Mouse (Mus musculus) olfactory bulb, adult 2 months (tissue): ENCODE measurements around the gene Golt1b. TPM values are rescaled to one million over a fixed set of nuclear protein-coding genes. Genes with fewer than 3 reads are reported as not detected.

ENCODE experiments used
- H3K27ac ChIP-seq: fragments of 200-500 bp; 2 replicates; pipeline ENCODE4 v1.5.1; 2012; ENCODE audit warnings: low read depth, low read length; ENCODE audit not compliant: insufficient read depth
- H3K4me1 ChIP-seq: fragments of 200-500 bp; 2 replicates; pipeline ENCODE4 v1.6.1; 2012; ENCODE audit warnings: low read length; ENCODE audit not compliant: control insufficient read depth, insufficient read depth
- H3K4me3 ChIP-seq: fragments of 200-500 bp; 2 replicates; pipeline ENCODE4 v1.5.1; 2012; ENCODE audit warnings: mild to moderate bottlenecking, low read depth, low read length, moderate library complexity; ENCODE audit not compliant: insufficient read depth
- CTCF ChIP-seq: fragments of 200-500 bp; IDR thresholded peaks from 2 replicates; pipeline ENCODE4 v1.5.1; 2012; ENCODE audit warnings: low read depth, mild to moderate bottlenecking, low read length, moderate library complexity; ENCODE audit not compliant: insufficient read depth
- POLR2A ChIP-seq: fragments of 200-500 bp; IDR thresholded peaks from 2 replicates; pipeline ENCODE4 v1.6.1; 2012; ENCODE audit warnings: mild to moderate bottlenecking, low read depth, low read length, moderate library complexity; ENCODE audit not compliant: insufficient read depth
- WGBS: fragments of 180-500 bp; shearing (Covaris S2); methylation state at CpG from one replicate; pipeline ENCODE4 v1.1.7; 2018; 5-methylcytosine and 5-hydroxymethylcytosine counted together
- polyA plus RNA-seq: library from polyadenylated mRNA; stranded (reverse); fragments of >200 nt; gene quantifications from 2 replicates; pipeline ENCODE4 v1.2.4, GENCODE M21; 2012; ENCODE audit warnings: low replicate concordance; ENCODE audit not compliant: missing spikeins, insufficient read depth, insufficient read length

Gene Golt1b
- polyA plus RNA-seq, 1 experiment = not detected

DNA sequence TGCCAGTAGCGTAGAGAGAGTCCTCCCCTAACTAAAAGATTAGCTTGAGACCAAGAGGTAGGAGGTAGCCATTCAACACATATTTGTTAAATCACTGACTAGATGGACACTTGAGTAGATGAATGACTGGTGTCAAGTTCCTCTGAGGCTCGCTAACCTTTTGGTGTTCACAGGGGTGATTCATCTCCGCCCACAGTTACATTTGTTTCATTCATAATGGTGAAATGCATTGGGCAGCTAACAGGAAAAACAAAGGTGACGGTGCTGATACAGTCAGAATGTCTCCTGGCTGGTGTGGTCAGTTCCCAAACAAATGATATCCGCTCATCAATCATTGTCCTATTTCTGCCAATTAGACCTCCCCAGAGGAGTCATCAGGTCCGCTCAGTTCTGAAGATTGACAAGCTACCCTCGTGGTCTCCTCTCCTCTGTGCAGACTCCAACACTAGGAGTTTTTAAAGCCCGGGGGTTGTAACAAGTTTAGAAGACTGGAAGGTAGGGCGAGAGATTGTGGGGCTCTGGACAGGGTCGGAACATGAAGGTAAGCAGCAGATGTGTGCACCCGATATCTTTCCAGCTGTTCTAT lies 26.0 kb downstream of the Golt1b start, which contains the start of gene Spx:
Gene Spx (plus strand): TSS at position 536 of the 586 bp plus-strand sequence.
- no peak within 1 kb of the TSS for H3K4me3 ChIP-seq
- no peak within 1 kb of the TSS for H3K27ac ChIP-seq
- WGBS = 81% methylated on average over 11 of the region's 11 CpGs
- TF ChIP-seq CTCF (no peak), POLR2A (no peak)
- peaks cover 4% of the 10 kb centered on the region; the same call in 1 of the 2 replicates for H3K4me1 ChIP-seq

DNA sequence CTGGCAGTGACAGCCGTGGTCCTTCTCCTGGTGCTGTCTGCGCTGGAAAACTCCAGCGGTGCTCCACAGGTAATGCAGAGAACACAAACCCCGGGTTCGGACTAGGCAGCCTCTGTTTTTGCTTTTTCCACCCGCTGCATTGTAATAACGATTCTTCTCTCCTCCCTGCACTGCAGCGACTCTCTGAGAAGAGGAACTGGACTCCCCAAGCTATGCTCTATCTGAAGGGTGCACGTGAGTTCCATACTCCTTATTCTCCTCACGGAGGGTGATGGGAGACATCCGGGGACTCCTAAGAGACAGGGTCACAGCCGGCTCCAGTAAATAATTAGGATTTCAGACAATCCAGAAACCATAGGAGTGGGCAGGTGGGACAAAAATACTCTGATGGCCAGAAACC lies 26.8 kb downstream of the Golt1b start:
- Histone ChIP-seq H3K27ac (no peak overlapping the region), H3K4me3 (no peak overlapping the region), H3K4me1 (peaks cover 4% of the 10 kb centered on the region; the same call in 1 of the 2 replicates)
- 33% methylated on average over 12 of the region's 12 CpGs for WGBS
- TF ChIP-seq CTCF = no peak
- TF ChIP-seq POLR2A = no peak

GRCm38 (mm10) chr6:142414597-142414996 lies 27.6 kb downstream of the Golt1b start:
- WGBS = 1% methylated on average over 24 of the region's 24 CpGs
- Histone ChIP-seq H3K27ac (no peak overlapping the region), H3K4me1 (peaks cover 4% of the 10 kb centered on the region; the same call in 1 of the 2 replicates), H3K4me3 (peak overlapping the region; percentile 10)
- TF ChIP-seq POLR2A (no peak), CTCF (no peak)

GRCm38 (mm10) chr6:142424976-142425375 lies 38.0 kb downstream of the Golt1b start:
- Histone ChIP-seq H3K4me3 (no peak overlapping the region), H3K27ac (no peak overlapping the region), H3K4me1 (no peaks in the 10 kb centered on the region)
- WGBS = 44% methylated on average over 7 of the region's 7 CpGs
- TF ChIP-seq CTCF = no peak
- no peak for TF ChIP-seq POLR2A

DNA sequence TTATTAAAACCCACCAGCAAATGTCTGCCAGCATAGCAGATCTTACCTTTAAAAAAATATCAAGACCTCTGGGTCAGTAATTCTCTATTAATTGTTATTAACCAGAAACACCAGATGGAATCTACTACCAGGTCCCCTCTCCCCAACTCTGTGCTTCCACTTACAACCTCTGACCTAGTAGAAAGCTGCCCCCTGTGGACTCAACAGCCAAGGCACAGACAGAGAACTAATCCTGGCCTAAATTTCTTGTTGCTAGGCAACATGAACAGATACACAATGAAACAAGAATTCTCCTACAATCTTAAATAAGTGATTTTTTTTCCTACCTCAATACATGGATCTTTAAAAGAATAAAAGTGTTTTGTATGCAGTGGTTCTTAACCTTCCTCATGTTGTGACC lies 42.1 kb downstream of the Golt1b start:
- Histone ChIP-seq H3K27ac (no peak overlapping the region), H3K4me3 (no peak overlapping the region), H3K4me1 (no peaks in the 10 kb centered on the region)
- no peak for TF ChIP-seq POLR2A
- no peak for TF ChIP-seq CTCF

- no peak overlapping the region for H3K27ac ChIP-seq
Observed at GRCm38 (mm10) chr6:142451381-142451780, 64.4 kb downstream of the Golt1b start.

GRCm38 (mm10) chr6:142453311-142453710 lies 66.3 kb downstream of the Golt1b start:
- 93% methylated on average over 2 of the region's 2 CpGs for WGBS
- Histone ChIP-seq H3K27ac (no peak overlapping the region), H3K4me1 (peaks cover 6% of the 10 kb centered on the region), H3K4me3 (no peak overlapping the region)
- TF ChIP-seq CTCF (no peak), POLR2A (no peak)

More at GRCm38 (mm10) chr6:142451381-142451780, 64.4 kb downstream of the Golt1b start:
- WGBS = 81% methylated on average over 12 of the region's 12 CpGs
- no peak for TF ChIP-seq CTCF
- no peak for TF ChIP-seq POLR2A
- Histone ChIP-seq H3K4me1 (peaks cover 6% of the 10 kb centered on the region), H3K4me3 (no peak overlapping the region)

Other genes with a start within 250 kb of the Golt1b start
- gene Slco1a6, start 178.7 kb upstream of the Golt1b start, polyA plus RNA-seq = not detected in 2 replicates
- gene Iapp, start 88.8 kb upstream of the Golt1b start, polyA plus RNA-seq = not detected in 2 replicates
- not detected in 2 replicates for gene Slco1a5, start 64.2 kb upstream of the Golt1b start, polyA plus RNA-seq
- not detected in 2 replicates for gene Pyroxd1, start 41.6 kb upstream of the Golt1b start, polyA plus RNA-seq
- not detected in 2 replicates for gene Recql, start 134 bp upstream of the Golt1b start, polyA plus RNA-seq
- not detected in 2 replicates for gene Spx, start 26.2 kb downstream of the Golt1b start, polyA plus RNA-seq
- gene Gys2, start 85.9 kb downstream of the Golt1b start, polyA plus RNA-seq = not detected in 2 replicates
- 432 and 608 TPM in 2 replicates for gene Ldhb, start 120.7 kb downstream of the Golt1b start, polyA plus RNA-seq
- not detected in 2 replicates for gene Kcnj8, start 184.4 kb downstream of the Golt1b start, polyA plus RNA-seq